Mouse (Mus musculus): Measurements from ENCODE around the gene Ipo11. TPM values are rescaled to one million over a fixed set of nuclear protein-coding genes. Genes with fewer than 3 reads are reported as not detected.

The Ipo11 gene
- total RNA-seq, 2 experiments from 2014 or later: 60.1 to 62.4 TPM

- ATAC-seq (replicated peaks; ENCODE audit: low FRiP score, low TSS enrichment, poor library complexity, severe bottlenecking): no peak
These were observed 112.9 kb downstream of the Ipo11 start for GRCm38 (mm10) chr13:106823875-106824191.

- ATAC-seq (replicated peaks; ENCODE audit: low FRiP score, low TSS enrichment, poor library complexity, severe bottlenecking): no peak
These were observed 113.5 kb downstream of the Ipo11 start for GRCm38 (mm10) chr13:106823121-106823874.

- no peak for ATAC-seq (replicated peaks; ENCODE audit: low FRiP score, low TSS enrichment, poor library complexity, severe bottlenecking)
These were observed 116.6 kb downstream of the Ipo11 start for GRCm38 (mm10) chr13:106820149-106820548.

GRCm38 (mm10) chr13:106819749-106820148 is 117.0 kb downstream of the Ipo11 start:
- ATAC-seq (replicated peaks; ENCODE audit: low FRiP score, low TSS enrichment, poor library complexity, severe bottlenecking): no peak

- ATAC-seq (replicated peaks; ENCODE audit: low FRiP score, low TSS enrichment, poor library complexity, severe bottlenecking): no peak
These were observed 119.7 kb downstream of the Ipo11 start for GRCm38 (mm10) chr13:106817066-106817465.

GRCm38 (mm10) chr13:106813519-106813918 is 123.2 kb downstream of the Ipo11 start:
- ATAC-seq (replicated peaks; ENCODE audit: low FRiP score, low TSS enrichment, poor library complexity, severe bottlenecking): no peak

- peak; percentile 39; the same call in 1 of the 2 replicates for ATAC-seq (replicated peaks; ENCODE audit: low FRiP score, low TSS enrichment, poor library complexity, severe bottlenecking)
These were observed 123.7 kb downstream of the Ipo11 start for GRCm38 (mm10) chr13:106813087-106813486.

- ATAC-seq (replicated peaks; ENCODE audit: low FRiP score, low TSS enrichment, poor library complexity, severe bottlenecking): no peak
These were observed 126.6 kb downstream of the Ipo11 start for GRCm38 (mm10) chr13:106810156-106810555.

- ATAC-seq (replicated peaks; ENCODE audit: low FRiP score, low TSS enrichment, poor library complexity, severe bottlenecking): no peak
These were observed 127.9 kb downstream of the Ipo11 start for GRCm38 (mm10) chr13:106808821-106809220.

- ATAC-seq (replicated peaks; ENCODE audit: low FRiP score, low TSS enrichment, poor library complexity, severe bottlenecking): no peak
These were observed 128.4 kb downstream of the Ipo11 start for GRCm38 (mm10) chr13:106808315-106808714.

- no peak for ATAC-seq (replicated peaks; ENCODE audit: low FRiP score, low TSS enrichment, poor library complexity, severe bottlenecking)
These were observed 129.5 kb downstream of the Ipo11 start for GRCm38 (mm10) chr13:106807303-106807702.

- no peak for ATAC-seq (replicated peaks; ENCODE audit: low FRiP score, low TSS enrichment, poor library complexity, severe bottlenecking)
These were observed 131.6 kb downstream of the Ipo11 start for GRCm38 (mm10) chr13:106805146-106805545.

GRCm38 (mm10) chr13:106798026-106798425 is 138.7 kb downstream of the Ipo11 start:
- ATAC-seq (replicated peaks; ENCODE audit: low FRiP score, low TSS enrichment, poor library complexity, severe bottlenecking): no peak

GRCm38 (mm10) chr13:106788817-106789216 is 147.9 kb downstream of the Ipo11 start:
- no peak for ATAC-seq (replicated peaks; ENCODE audit: low FRiP score, low TSS enrichment, poor library complexity, severe bottlenecking)

GRCm38 (mm10) chr13:106768807-106769206 is 168.0 kb downstream of the Ipo11 start:
- ATAC-seq (replicated peaks; ENCODE audit: low FRiP score, low TSS enrichment, poor library complexity, severe bottlenecking): no peak

- ATAC-seq (replicated peaks; ENCODE audit: low FRiP score, low TSS enrichment, poor library complexity, severe bottlenecking): no peak
These were observed 174.1 kb downstream of the Ipo11 start for GRCm38 (mm10) chr13:106762611-106763010.

GRCm38 (mm10) chr13:106761661-106762060 is 175.1 kb downstream of the Ipo11 start:
- no peak for ATAC-seq (replicated peaks; ENCODE audit: low FRiP score, low TSS enrichment, poor library complexity, severe bottlenecking)

- ATAC-seq (replicated peaks; ENCODE audit: low FRiP score, low TSS enrichment, poor library complexity, severe bottlenecking): peak; percentile 60
These were observed 176.4 kb downstream of the Ipo11 start for GRCm38 (mm10) chr13:106760232-106760875.

GRCm38 (mm10) chr13:106755892-106756291 is 180.9 kb downstream of the Ipo11 start:
- ATAC-seq (replicated peaks; ENCODE audit: low FRiP score, low TSS enrichment, poor library complexity, severe bottlenecking): no peak

- no peak for ATAC-seq (replicated peaks; ENCODE audit: low FRiP score, low TSS enrichment, poor library complexity, severe bottlenecking)
These were observed 182.5 kb downstream of the Ipo11 start for GRCm38 (mm10) chr13:106754216-106754615.

GRCm38 (mm10) chr13:106751951-106752350 is 184.8 kb downstream of the Ipo11 start:
- ATAC-seq (replicated peaks; ENCODE audit: low FRiP score, low TSS enrichment, poor library complexity, severe bottlenecking): no peak
